Mouse (Mus musculus): ENCODE measurements around the gene Defb33. TPM values are rescaled to one million over a fixed set of nuclear protein-coding genes. Genes with fewer than 3 reads are reported as not detected.

The Defb33 gene
- polyA plus RNA-seq, 1 experiment from 2014 or later, result not detected

Other genes with a start within 250 kb of the Defb33 start
- gene Gm15056, start 10.0 kb downstream of the Defb33 start, polyA plus RNA-seq (2015; fragmentation: Nextera tagmentation; extraction: Ambion mirVana), result not detected in 2 replicates
- gene Gm6040, start 29.4 kb downstream of the Defb33 start, polyA plus RNA-seq (2015; fragmentation: Nextera tagmentation; extraction: Ambion mirVana), result not detected in 2 replicates
- not detected in 2 replicates for gene AY761185, start 52.0 kb downstream of the Defb33 start, polyA plus RNA-seq (2015; fragmentation: Nextera tagmentation; extraction: Ambion mirVana)
- not detected in 2 replicates for gene Defa21, start 132.9 kb downstream of the Defb33 start, polyA plus RNA-seq (2015; fragmentation: Nextera tagmentation; extraction: Ambion mirVana)
- gene Defa23, start 162.4 kb downstream of the Defb33 start, polyA plus RNA-seq (2015; fragmentation: Nextera tagmentation; extraction: Ambion mirVana), result not detected in 2 replicates
- not detected in 2 replicates for gene Defa35, start 172.4 kb downstream of the Defb33 start, polyA plus RNA-seq (2015; fragmentation: Nextera tagmentation; extraction: Ambion mirVana)
- not detected in 2 replicates for gene Defa25, start 191.8 kb downstream of the Defb33 start, polyA plus RNA-seq (2015; fragmentation: Nextera tagmentation; extraction: Ambion mirVana)
- gene Gm14851, start 203.4 kb downstream of the Defb33 start, polyA plus RNA-seq (2015; fragmentation: Nextera tagmentation; extraction: Ambion mirVana), result not detected in 2 replicates
- gene Defa30, start 242.0 kb downstream of the Defb33 start, polyA plus RNA-seq (2015; fragmentation: Nextera tagmentation; extraction: Ambion mirVana), result not detected in 2 replicates

All from lung, embryonic 16.5 days (tissue).